Mouse (Mus musculus): ENCODE measurements around the gene D8Ertd738e. TPM values are rescaled to one million over a fixed set of nuclear protein-coding genes. Genes with fewer than 3 reads are reported as not detected.

The D8Ertd738e gene
- polyA plus RNA-seq, 1 experiment, result 326 TPM

DNA sequence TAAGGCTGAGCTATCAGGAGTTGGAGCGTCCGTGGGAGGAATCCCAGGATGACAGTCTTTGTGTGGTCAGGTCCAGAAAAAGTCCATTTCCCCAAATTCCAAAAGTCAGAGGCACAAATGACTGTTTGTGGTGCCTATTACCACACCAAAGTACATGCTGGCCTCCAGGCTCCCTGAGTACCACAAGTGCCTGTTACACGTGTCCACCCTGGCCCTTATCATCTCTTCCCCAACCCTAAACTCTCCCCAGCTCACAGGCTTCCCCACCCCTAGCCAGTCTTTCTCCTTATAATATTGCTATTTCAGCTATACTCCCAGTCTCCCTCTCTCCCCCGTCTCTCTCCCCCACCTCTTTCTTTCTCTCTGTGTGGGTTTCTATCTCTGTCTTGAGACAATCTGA, 22.8 kb upstream of the D8Ertd738e start:
- no peaks in the 10 kb centered on the region for H3K27me3 ChIP-seq (replicated peaks)
- no peaks in the 10 kb centered on the region for H3K9me3 ChIP-seq
- peaks cover 29% of the 10 kb centered on the region for H3K36me3 ChIP-seq (replicated peaks; ENCODE audit: low read length)
- H3K4me1 ChIP-seq, result peaks cover 86% of the 10 kb centered on the region
- peak overlapping the region; percentile 54 for H3K4me3 ChIP-seq (replicated peaks)
- TF ChIP-seq FLI1 (IDR thresholded peaks at IDR 0.05; ENCODE audit: low read length), result no peak
- no peak for TF ChIP-seq GATA1 (IDR thresholded peaks at IDR 0.05; ENCODE audit: borderline replicate concordance, low read length)

DNA sequence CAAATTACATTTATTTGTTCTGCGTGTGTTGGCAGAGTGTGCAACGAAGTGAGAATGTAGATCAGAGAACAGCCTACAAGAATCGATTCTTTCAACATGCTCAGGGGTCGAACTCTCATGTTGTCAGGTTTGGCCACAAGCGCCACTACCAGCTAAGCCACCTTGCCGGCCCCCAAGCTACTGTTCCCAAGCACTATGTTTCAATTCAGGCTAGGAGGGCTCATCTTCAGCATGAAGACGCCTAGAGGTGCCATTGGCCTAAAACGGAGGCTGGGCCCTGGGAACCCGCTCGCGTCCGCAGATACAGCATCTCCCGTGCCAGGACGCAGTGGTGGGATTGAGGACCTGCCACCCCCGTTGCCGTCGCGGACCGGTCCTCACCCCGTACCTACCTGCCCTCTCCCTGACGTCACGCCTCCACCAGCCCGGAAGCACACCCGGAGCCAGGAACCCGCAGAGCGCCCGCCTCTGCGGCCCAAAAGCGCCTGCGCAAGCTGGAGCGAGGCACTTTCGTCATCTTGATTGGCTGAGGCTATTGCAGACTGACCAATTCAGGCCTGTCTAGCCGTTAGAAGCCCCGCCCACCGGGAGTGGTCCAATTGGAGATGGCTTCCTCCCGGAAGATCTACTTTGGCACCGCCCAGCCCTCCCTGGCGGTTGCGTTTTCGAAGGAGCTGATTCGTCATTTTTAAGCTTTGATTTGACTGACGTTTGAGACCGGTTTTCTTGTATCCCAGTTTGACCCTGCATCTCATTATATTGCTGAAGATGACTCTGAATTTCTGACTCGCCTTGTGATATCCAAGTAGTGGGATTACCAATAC, 20.6 kb upstream of the D8Ertd738e start, which contains the start of gene Ccdc130:
Gene Ccdc130 (minus strand): TSS at position 431 of the 824 bp plus-strand sequence.
- peak within 1 kb of the TSS; percentile 91 for H3K4me3 ChIP-seq (replicated peaks)
- peaks cover 93% of the 10 kb centered on the region for H3K4me1 ChIP-seq
- H3K27me3 ChIP-seq (replicated peaks), result no peaks in the 10 kb centered on the region
- H3K36me3 ChIP-seq (replicated peaks; ENCODE audit: low read length), result peaks cover 48% of the 10 kb centered on the region
- TF ChIP-seq GATA1 (IDR thresholded peaks at IDR 0.05; ENCODE audit: borderline replicate concordance, low read length), result no peak
- H3K9me3 ChIP-seq, result no peaks in the 10 kb centered on the region

DNA sequence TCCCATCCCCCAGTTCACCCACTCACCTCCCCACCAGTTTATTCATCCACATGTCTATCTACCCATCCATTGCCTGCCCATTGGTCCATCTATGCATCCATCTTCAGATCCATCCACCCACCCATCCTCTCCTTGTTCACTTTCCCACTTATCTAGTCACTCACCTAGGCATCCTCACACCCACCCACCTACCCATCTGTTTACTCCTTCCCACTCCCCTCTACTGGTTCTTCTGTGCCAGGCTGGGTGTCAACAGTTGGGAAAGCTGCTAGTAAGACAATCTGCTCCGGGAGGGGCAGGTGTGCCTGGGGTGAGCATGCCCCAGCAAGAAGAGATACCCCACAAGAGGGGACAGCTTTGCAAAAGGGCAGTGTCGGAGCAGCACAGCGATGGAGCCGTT, 11.6 kb upstream of the D8Ertd738e start:
- H3K4me3 ChIP-seq (replicated peaks), result no peak overlapping the region
- TF ChIP-seq GATA1 (IDR thresholded peaks at IDR 0.05; ENCODE audit: borderline replicate concordance, low read length), result no peak
- TF ChIP-seq FLI1 (IDR thresholded peaks at IDR 0.05; ENCODE audit: low read length), result no peak
- peaks cover 67% of the 10 kb centered on the region for H3K4me1 ChIP-seq
- H3K9me3 ChIP-seq, result no peaks in the 10 kb centered on the region
- no peaks in the 10 kb centered on the region for H3K27me3 ChIP-seq (replicated peaks)
- H3K36me3 ChIP-seq (replicated peaks; ENCODE audit: low read length), result peaks cover 86% of the 10 kb centered on the region

DNA sequence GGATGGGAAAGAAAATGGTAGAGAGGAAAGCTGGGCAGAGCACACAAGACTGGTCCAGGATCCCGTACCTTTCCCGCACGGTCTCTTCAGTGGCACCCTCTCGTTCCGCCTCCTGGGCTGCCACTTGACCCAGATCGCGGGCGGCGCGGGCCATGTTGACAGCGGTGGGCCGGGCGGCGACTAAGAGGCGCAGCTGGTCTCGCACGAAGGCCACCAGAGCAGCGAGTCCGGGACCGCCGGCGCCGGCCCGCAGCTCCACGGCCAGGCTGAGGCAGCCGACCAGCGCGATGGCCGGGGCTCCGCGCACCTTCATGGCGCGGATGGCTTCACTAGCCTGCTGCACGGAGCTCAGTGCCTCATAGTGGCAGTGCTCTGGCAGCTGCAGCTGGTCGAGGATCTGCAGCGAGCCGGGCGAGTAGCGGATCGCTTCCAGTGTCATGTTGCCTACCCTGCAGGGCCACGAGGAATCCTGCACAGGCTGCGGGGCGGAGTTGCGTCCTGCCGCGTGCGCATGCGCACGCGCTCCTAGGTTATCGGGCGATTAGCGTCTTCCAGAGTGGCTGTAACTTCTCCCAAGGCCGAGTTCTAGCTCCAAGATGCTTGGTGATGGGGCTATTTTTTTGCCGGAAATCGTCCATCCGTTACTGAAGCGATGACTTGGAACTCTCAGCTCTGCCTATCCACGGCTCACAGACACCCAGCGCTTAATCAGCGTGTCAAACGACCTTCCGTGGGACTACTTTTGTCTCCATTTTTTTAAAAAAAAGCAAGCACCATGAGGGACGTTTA, 7.5 kb upstream of the D8Ertd738e start, which contains the start of gene Mri1:
Gene Mri1 (minus strand): TSS at position 505 of the 789 bp plus-strand sequence.
- H3K4me1 ChIP-seq, result peaks cover 81% of the 10 kb centered on the region

DNA sequence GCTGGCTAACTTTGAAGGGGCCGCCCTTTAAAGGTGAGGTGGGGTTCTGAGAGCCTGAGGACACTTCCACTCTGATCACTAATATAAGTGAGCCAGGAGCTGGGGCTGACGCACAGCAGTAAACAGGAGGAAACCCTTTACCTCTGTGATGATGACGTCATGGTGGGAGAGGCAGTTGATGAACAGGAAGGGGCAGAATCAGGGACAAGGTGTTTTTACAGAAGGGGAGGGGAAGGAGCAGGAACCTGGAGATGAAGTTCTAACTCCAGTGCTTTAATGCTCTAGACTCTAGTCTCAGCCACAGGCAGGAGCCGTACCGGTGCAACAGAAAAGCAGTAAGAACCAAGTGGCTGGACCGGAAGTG, 6.9 kb upstream of the D8Ertd738e start:
- Histone ChIP-seq H3K4me1 (peaks cover 82% of the 10 kb centered on the region), H3K36me3 (replicated peaks; ENCODE audit: low read length) (peaks cover 82% of the 10 kb centered on the region), H3K27me3 (replicated peaks) (no peaks in the 10 kb centered on the region), H3K4me3 (replicated peaks) (peak overlapping the region; percentile 96), H3K9me3 (no peaks in the 10 kb centered on the region)
- no peak for TF ChIP-seq GATA1 (IDR thresholded peaks at IDR 0.05; ENCODE audit: borderline replicate concordance, low read length)
- TF ChIP-seq FLI1 (IDR thresholded peaks at IDR 0.05; ENCODE audit: low read length), result no peak

More for the DNA sequence above, 7.5 kb upstream of the D8Ertd738e start, which contains the start of gene Mri1:
- H3K27me3 ChIP-seq (replicated peaks), result no peaks in the 10 kb centered on the region
- H3K36me3 ChIP-seq (replicated peaks; ENCODE audit: low read length), result peaks cover 82% of the 10 kb centered on the region
- H3K4me3 ChIP-seq (replicated peaks), result peak within 1 kb of the TSS; percentile 96
- no peak for TF ChIP-seq GATA1 (IDR thresholded peaks at IDR 0.05; ENCODE audit: borderline replicate concordance, low read length)
- TF ChIP-seq FLI1 (IDR thresholded peaks at IDR 0.05; ENCODE audit: low read length), result no peak
- no peaks in the 10 kb centered on the region for H3K9me3 ChIP-seq

DNA sequence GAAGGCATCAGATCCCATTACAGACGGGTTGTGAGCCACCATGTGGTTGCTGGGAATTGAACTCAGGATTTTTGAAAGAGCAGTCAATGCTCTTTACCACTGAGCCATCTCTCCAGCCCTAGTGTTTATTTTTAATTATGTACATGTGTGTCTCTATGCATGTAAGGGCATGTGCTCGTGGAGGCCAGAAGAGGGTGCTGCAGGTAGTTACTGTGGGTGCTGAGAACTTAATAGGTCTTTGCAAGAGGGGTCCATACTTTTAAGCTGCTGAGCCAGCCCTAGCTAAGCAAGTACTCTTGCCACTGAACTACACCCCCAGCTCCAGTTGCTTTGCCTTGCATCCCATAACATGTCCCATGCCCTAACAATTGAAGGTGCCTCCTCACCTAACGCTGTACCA, 6.3 kb upstream of the D8Ertd738e start:
- no peak for TF ChIP-seq FLI1 (IDR thresholded peaks at IDR 0.05; ENCODE audit: low read length)
- no peak for TF ChIP-seq GATA1 (IDR thresholded peaks at IDR 0.05; ENCODE audit: borderline replicate concordance, low read length)
- H3K27me3 ChIP-seq (replicated peaks), result no peaks in the 10 kb centered on the region
- H3K4me1 ChIP-seq, result peaks cover 80% of the 10 kb centered on the region
- H3K36me3 ChIP-seq (replicated peaks; ENCODE audit: low read length), result peaks cover 82% of the 10 kb centered on the region
- no peaks in the 10 kb centered on the region for H3K9me3 ChIP-seq
- peak overlapping the region; percentile 96 for H3K4me3 ChIP-seq (replicated peaks)

DNA sequence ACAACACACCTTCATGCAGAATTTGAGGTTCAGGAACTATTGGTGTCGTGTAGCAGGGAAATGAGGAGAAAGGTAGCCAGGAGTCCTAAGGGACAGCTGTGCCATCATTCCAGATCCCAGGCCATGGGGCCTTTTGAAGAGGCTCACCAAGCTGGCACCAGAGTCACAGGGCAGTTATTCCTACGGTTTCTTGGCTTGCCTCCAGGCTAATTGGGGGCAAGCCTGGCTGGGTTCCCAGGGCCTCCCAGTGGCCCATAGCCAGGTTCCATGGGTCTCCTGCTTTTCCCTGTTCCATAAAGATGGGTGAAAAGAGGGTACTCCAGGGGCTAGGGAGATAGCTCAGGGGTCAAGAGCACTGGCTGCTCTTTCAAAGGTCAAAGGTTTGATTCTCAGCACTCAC, 7.7 kb downstream of the D8Ertd738e start:
- Histone ChIP-seq H3K27me3 (replicated peaks) (no peaks in the 10 kb centered on the region), H3K4me3 (replicated peaks) (no peak overlapping the region), H3K4me1 (peaks cover 37% of the 10 kb centered on the region), H3K36me3 (replicated peaks; ENCODE audit: low read length) (peaks cover 32% of the 10 kb centered on the region), H3K9me3 (no peaks in the 10 kb centered on the region)
- no peak for TF ChIP-seq FLI1 (IDR thresholded peaks at IDR 0.05; ENCODE audit: low read length)
- TF ChIP-seq GATA1 (IDR thresholded peaks at IDR 0.05; ENCODE audit: borderline replicate concordance, low read length), result no peak

DNA sequence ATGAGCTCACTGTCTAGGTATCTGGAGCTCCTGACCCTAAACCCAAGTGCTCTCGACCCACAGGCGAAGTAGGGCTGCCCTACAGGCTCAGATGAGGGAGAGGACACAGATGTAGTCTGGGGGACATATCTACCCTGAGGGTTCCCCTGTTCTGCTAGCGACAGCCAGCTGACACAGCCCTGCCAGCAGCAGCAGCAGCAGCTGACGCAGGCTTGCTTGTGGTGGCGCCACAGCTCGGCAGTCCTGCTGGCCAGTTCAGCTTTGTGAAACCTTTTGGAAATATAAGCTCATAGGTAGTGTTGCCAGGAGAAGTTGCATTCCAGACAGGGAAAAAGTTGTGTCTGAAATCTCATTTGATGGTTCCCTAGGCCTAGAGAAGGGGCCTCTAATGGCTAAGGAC, 8.4 kb downstream of the D8Ertd738e start:
- peaks cover 38% of the 10 kb centered on the region for H3K4me1 ChIP-seq
- no peaks in the 10 kb centered on the region for H3K27me3 ChIP-seq (replicated peaks)
- H3K36me3 ChIP-seq (replicated peaks; ENCODE audit: low read length), result peaks cover 26% of the 10 kb centered on the region
- no peak for TF ChIP-seq GATA1 (IDR thresholded peaks at IDR 0.05; ENCODE audit: borderline replicate concordance, low read length)
- no peak for TF ChIP-seq FLI1 (IDR thresholded peaks at IDR 0.05; ENCODE audit: low read length)
- H3K9me3 ChIP-seq, result no peaks in the 10 kb centered on the region
- peak overlapping the region; percentile 38 for H3K4me3 ChIP-seq (replicated peaks)

DNA sequence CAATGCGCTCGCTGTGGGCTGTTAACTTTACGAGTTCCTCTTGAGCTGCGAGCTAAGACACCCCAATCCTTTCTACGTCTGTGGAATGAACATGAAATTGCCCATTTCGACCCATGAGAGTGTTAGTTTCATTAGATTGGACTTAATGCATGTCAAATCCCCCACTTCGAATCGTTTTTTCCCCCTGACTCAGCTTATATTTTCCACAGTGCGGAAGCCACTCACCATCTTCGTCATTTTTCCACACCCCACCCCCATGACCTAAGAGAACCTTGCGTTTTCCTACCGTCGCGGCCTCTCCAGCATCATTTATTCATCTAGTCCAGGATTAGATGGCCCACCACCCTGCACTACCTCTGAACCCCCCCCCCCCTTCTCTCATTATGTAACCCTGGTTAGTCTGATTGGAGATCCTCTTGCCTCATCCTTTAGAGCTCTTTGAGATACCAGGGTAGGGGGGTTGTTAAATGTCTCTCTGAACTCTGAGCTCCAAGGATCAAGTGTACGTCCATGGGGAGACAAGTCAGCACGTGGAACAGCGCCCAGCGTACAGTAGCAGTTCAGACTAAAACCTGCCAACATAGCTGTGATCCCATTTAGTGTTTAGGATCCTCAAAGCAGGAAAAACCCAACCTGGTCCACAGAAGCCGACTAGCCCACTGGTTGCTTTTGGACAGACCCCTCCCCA, 11.8 kb downstream of the D8Ertd738e start:
- H3K27me3 ChIP-seq (replicated peaks), result no peaks in the 10 kb centered on the region
- TF ChIP-seq GATA1 (IDR thresholded peaks at IDR 0.05; ENCODE audit: borderline replicate concordance, low read length), result no peak
- no peak for TF ChIP-seq FLI1 (IDR thresholded peaks at IDR 0.05; ENCODE audit: low read length)
- H3K4me3 ChIP-seq (replicated peaks), result peak overlapping the region; percentile 95
- peaks cover 23% of the 10 kb centered on the region for H3K36me3 ChIP-seq (replicated peaks; ENCODE audit: low read length)
- H3K4me1 ChIP-seq, result peaks cover 69% of the 10 kb centered on the region
- H3K9me3 ChIP-seq, result no peaks in the 10 kb centered on the region

Data from megakaryocyte, embryonic 14.5 days (primary cell).